Mouse (Mus musculus): Measurements from ENCODE around the gene Rwdd2b.
A peak's percentile ranks its signal among the peaks of the same experiment; 100 is the strongest.

Rwdd2b gene

DNA sequence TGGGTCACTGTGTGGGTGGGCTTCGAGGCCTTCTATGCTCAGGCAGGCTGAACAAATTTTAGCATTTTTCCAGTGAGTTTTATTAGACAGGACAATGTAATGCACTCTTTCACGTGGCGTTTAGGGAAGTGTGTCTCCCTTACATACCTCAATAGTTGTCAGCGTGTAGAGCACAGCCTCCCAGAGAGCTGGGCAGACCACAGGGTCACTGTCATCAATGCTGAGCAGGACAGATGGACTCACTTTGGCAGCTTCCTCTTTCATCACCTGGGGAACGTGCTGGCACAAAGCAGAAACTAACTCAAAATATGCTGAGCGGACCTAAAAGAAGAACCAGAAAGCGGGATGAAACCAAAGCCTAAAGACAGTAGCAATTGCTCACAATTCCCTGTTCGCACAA is 19.7 kb downstream of the Rwdd2b start:
- DNase-seq (ENCODE audit: low spot score in 2 of 2): no peak

DNA sequence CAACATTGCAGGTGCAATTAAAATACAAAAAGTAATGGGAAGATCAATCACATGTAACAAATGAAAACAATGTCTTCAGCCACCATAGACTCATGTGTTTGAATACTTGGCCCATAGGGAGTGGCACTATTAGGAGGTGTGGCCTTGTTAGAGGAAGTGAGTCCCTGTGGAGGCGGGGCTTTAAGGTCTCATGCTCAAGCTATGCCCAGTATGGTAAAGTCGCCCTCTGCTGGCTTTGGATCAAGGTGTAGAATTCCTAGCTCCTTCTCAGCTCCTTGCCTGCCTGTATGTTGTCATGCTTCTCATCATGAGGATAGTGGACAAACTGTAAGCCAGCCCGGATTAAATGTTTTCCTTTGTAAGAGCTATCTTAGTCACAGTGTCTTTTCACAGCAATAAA is 35.4 kb downstream of the Rwdd2b start:
- DNase-seq (ENCODE audit: low spot score in 2 of 2): no peak

DNA sequence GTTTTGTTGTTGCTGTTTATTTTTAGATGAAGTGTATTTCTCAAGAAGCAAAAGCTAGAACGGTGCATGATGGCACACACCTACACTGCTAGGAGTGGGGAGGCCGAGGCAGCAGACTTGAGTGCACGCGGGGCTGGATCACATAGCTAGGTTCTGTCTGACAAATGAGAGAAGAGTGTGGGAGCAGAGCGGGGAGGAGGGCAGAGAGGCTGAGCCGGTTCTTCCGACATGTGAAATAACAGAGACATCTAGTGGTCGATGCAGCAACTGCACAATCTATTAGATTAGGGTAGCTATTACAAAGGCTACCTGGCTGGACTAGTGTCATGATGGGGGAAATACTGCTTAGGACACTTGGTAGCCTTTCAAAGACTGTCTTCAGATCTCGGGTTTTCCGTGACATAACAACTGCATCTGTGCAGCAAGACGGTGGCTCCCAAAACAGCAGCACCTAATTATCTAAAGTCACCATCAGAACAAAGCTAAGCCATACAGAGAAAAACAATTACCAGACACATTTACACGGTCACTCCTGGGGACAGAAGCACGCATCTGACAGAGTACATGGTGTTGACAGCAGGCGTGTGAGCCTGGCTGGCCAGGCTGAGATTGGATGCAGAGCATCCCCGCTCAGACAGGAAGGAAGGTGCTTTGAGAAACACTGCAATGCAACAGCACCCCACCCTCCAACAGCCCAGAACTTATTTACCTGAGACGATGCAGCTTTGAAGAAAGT is 46.4 kb downstream of the Rwdd2b start:
- DNase-seq (ENCODE audit: low spot score in 2 of 2): peak; percentile 73

DNA sequence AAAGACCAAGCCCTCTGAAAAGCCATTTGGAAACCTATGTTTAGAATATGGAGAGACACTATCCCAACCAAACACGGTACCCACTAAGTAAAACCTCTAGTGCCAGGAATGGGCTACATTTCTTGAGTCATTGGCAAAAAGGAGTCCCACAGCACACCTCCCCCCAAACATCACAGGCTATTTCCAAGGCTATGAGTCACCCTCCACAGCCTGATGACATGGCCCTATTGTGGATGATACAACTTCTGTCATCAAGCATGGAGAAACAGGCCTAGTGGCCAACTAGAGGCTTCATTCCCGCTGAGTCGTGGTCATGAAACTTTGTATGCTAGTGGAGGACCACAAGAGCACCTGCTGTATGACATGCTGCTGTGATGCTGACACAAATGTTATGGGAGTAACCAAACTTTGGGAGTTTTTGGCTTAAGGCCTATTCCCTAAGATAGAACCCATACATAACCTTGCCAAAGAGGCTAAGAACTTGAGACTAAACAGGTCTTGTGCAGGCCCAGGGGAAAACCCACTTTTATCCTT is 52.9 kb downstream of the Rwdd2b start:
- DNase-seq (ENCODE audit: low spot score in 2 of 2): no peak

DNA sequence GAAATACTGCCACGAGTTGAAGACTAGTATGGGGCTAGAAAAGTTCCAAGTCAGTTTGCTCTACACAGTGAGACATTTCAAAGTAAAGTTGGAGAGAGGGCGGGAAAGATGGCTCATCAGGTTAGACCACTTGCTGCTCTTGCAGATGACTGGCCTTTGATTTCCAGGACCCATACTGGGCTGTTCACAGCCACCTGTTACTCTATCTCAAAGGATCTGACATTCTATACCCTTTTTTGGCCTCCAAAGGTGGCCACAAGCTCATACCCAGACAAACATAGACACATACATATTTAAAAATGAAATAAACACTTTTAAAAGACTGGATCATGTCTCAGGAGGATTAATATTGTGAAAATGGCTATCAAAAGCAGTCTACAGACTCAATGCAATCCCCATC is 56.0 kb downstream of the Rwdd2b start:
- DNase-seq (ENCODE audit: low spot score in 2 of 2): no peak

Measured in right cerebral cortex, postnatal 10 days (tissue).